Mouse (Mus musculus): ENCODE data around the gene Ddx31. TPM values are rescaled to one million over a fixed set of nuclear protein-coding genes. Genes with fewer than 3 reads are reported as not detected.

Ddx31 gene
- total RNA-seq, 1 experiment = 20.9 TPM

- Histone ChIP-seq H3K4me3 (ENCODE audit: insufficient read depth in 1 of 2, low read depth in 1 of 2, low read length in 2 of 2, poor library complexity in 1 of 2, severe bottlenecking in 1 of 2) (no peak overlapping the region), H3K36me3 (ENCODE audit: control insufficient read depth, insufficient read depth, low read length, poor library complexity, severe bottlenecking) (peaks cover 19% of the 10 kb centered on the region), H3K27ac (ENCODE audit: insufficient read depth, low read depth, low read length, poor library complexity, severe bottlenecking) (no peak overlapping the region), H3K9me3 (ENCODE audit: control insufficient read depth, insufficient read depth, low read depth, low read length) (no peaks in the 10 kb centered on the region), H3K4me1 (ENCODE audit: control insufficient read depth in 2 of 2, insufficient read depth in 2 of 2, low read length in 2 of 2, poor library complexity in 1 of 2) (peaks cover 0 to 5% of the 10 kb centered on the region in 2 experiments; a peak in 1 of 4 replicates), H3K9ac (ENCODE audit: insufficient read depth, low read depth, low read length, poor library complexity, severe bottlenecking) (no peak overlapping the region)
- in situ Hi-C loops (cut with MboI; ENCODE audit: low sequenced_read_pairs in 2 of 2, unreplicated experiment in 2 of 2) = no loop called here
- DNase-seq (ENCODE audit: low read depth, low spot score) = no peak
- no peak for TF ChIP-seq ZNF384 (IDR thresholded peaks at IDR 0.05; ENCODE audit: low read depth, low read length)
- TF ChIP-seq CHD2 (IDR thresholded peaks at IDR 0.05; ENCODE audit: low read depth, low read length) = no peak
- no peak for TF ChIP-seq MAFK (IDR thresholded peaks at IDR 0.05; ENCODE audit: insufficient read depth, low read depth, low read length)
- TF ChIP-seq HCFC1 (IDR thresholded peaks at IDR 0.05; ENCODE audit: borderline replicate concordance, insufficient read depth, low read length) = no peak
- TF ChIP-seq ZC3H11A (IDR thresholded peaks at IDR 0.05; ENCODE audit: borderline replicate concordance, low read depth, low read length) = no peak
Observed at GRCm38 (mm10) chr2:28836181-28836940, 3.8 kb upstream of the Ddx31 start.

DNA sequence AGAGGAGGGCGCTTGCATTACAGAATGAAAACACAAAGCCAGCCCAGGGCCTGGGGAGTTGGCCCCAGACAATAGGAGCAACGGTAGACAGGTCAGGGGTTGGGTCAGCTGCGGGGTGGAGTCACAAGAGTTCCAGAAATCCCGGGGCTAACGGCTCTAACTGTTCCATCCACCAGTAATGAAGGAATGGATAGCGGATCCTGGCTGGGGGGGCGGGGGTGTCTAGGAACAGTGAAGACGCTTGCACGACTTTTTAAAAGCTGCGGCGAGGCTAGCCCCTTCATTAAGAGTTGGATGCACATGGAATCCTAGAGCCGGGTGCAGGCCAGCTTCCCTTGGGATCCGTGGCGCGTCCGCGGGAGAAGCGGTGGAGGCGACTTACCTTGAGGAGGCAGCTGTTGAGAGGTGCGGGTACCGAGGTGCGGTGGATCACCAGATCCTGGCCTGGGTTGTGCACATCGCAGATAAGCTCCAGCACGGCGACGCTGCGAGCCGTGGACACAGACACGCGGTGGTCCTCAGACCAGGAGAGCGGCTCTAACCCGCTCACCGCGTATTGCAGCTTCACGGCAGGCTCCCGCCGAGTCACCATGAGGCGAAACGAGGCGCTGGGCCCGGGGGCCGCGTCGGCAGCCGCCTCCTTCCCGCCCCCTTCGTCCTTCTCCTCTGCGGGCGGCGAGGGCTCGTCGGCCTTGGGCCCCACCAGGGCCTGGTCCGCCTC, 545 bp upstream of the Ddx31 start:
- DNase-seq (ENCODE audit: low read depth, low spot score) = peak; percentile 17
- Histone ChIP-seq H3K27ac (ENCODE audit: insufficient read depth, low read depth, low read length, poor library complexity, severe bottlenecking) (peak overlapping the region; percentile 50), H3K9me3 (ENCODE audit: control insufficient read depth, insufficient read depth, low read depth, low read length) (no peaks in the 10 kb centered on the region), H3K4me3 (ENCODE audit: insufficient read depth in 1 of 2, low read depth in 1 of 2, low read length in 2 of 2, poor library complexity in 1 of 2, severe bottlenecking in 1 of 2) (peak overlapping the region; percentile 75 to 86), H3K9ac (ENCODE audit: insufficient read depth, low read depth, low read length, poor library complexity, severe bottlenecking) (peak overlapping the region; percentile 88), H3K36me3 (ENCODE audit: control insufficient read depth, insufficient read depth, low read length, poor library complexity, severe bottlenecking) (peaks cover 5% of the 10 kb centered on the region), H3K4me1 (ENCODE audit: control insufficient read depth in 2 of 2, insufficient read depth in 2 of 2, low read length in 2 of 2, poor library complexity in 1 of 2) (peaks cover 0 to 5% of the 10 kb centered on the region in 2 experiments; a peak in 1 of 4 replicates)
- in situ Hi-C loops (cut with MboI; ENCODE audit: low sequenced_read_pairs in 2 of 2, unreplicated experiment in 2 of 2) = no loop called here
- no peak for TF ChIP-seq ZC3H11A (IDR thresholded peaks at IDR 0.05; ENCODE audit: borderline replicate concordance, low read depth, low read length)
- TF ChIP-seq CHD2 (IDR thresholded peaks at IDR 0.05; ENCODE audit: low read depth, low read length) = no peak
- TF ChIP-seq ZNF384 (IDR thresholded peaks at IDR 0.05; ENCODE audit: low read depth, low read length) = no peak
- no peak for TF ChIP-seq HCFC1 (IDR thresholded peaks at IDR 0.05; ENCODE audit: borderline replicate concordance, insufficient read depth, low read length)
- no peak for TF ChIP-seq MAFK (IDR thresholded peaks at IDR 0.05; ENCODE audit: insufficient read depth, low read depth, low read length)

- Histone ChIP-seq H3K4me3 (ENCODE audit: insufficient read depth in 1 of 2, low read depth in 1 of 2, low read length in 2 of 2, poor library complexity in 1 of 2, severe bottlenecking in 1 of 2) (no peak overlapping the region), H3K4me1 (ENCODE audit: control insufficient read depth in 2 of 2, insufficient read depth in 2 of 2, low read length in 2 of 2, poor library complexity in 1 of 2) (peaks cover 0 to 5% of the 10 kb centered on the region in 2 experiments; a peak in 1 of 4 replicates), H3K9me3 (ENCODE audit: control insufficient read depth, insufficient read depth, low read depth, low read length) (no peaks in the 10 kb centered on the region), H3K36me3 (ENCODE audit: control insufficient read depth, insufficient read depth, low read length, poor library complexity, severe bottlenecking) (peaks cover 10% of the 10 kb centered on the region), H3K9ac (ENCODE audit: insufficient read depth, low read depth, low read length, poor library complexity, severe bottlenecking) (no peak overlapping the region; the same call in 1 of the 2 replicates), H3K27ac (ENCODE audit: insufficient read depth, low read depth, low read length, poor library complexity, severe bottlenecking) (no peak overlapping the region)
- no peak for TF ChIP-seq ZC3H11A (IDR thresholded peaks at IDR 0.05; ENCODE audit: borderline replicate concordance, low read depth, low read length)
- TF ChIP-seq ZNF384 (IDR thresholded peaks at IDR 0.05; ENCODE audit: low read depth, low read length) = 0 out of 2 replicates have a peak, but pooled peaks have one; percentile 54
- TF ChIP-seq MAFK (IDR thresholded peaks at IDR 0.05; ENCODE audit: insufficient read depth, low read depth, low read length) = no peak
- in situ Hi-C loops (cut with MboI; ENCODE audit: low sequenced_read_pairs in 2 of 2, unreplicated experiment in 2 of 2) = no loop called here
- DNase-seq (ENCODE audit: low read depth, low spot score) = no peak
Observed at GRCm38 (mm10) chr2:28842042-28842441, 1.8 kb downstream of the Ddx31 start.

- no peaks in the 10 kb centered on the region for H3K9me3 ChIP-seq (ENCODE audit: control insufficient read depth, insufficient read depth, low read depth, low read length)
- H3K9ac ChIP-seq (ENCODE audit: insufficient read depth, low read depth, low read length, poor library complexity, severe bottlenecking) = no peak overlapping the region
- in situ Hi-C loops (cut with MboI; ENCODE audit: low sequenced_read_pairs in 2 of 2, unreplicated experiment in 2 of 2) = no loop called here
- no peak for TF ChIP-seq CHD2 (IDR thresholded peaks at IDR 0.05; ENCODE audit: low read depth, low read length)
- TF ChIP-seq HCFC1 (IDR thresholded peaks at IDR 0.05; ENCODE audit: borderline replicate concordance, insufficient read depth, low read length) = no peak
- H3K4me3 ChIP-seq (ENCODE audit: insufficient read depth in 1 of 2, low read depth in 1 of 2, low read length in 2 of 2, poor library complexity in 1 of 2, severe bottlenecking in 1 of 2) = no peak overlapping the region
- no peak overlapping the region for H3K27ac ChIP-seq (ENCODE audit: insufficient read depth, low read depth, low read length, poor library complexity, severe bottlenecking)
- H3K36me3 ChIP-seq (ENCODE audit: control insufficient read depth, insufficient read depth, low read length, poor library complexity, severe bottlenecking) = peaks cover 23% of the 10 kb centered on the region
- no peak for DNase-seq (ENCODE audit: low read depth, low spot score)
- H3K4me1 ChIP-seq (ENCODE audit: control insufficient read depth in 2 of 2, insufficient read depth in 2 of 2, low read length in 2 of 2, poor library complexity in 1 of 2) = no peaks in the 10 kb centered on the region
Observed at GRCm38 (mm10) chr2:28848879-28849278, 8.7 kb downstream of the Ddx31 start.

Measured in ES-E14 (cell line).